Mouse (Mus musculus): ENCODE results near the gene Esr1. TPM values are rescaled to one million over a fixed set of nuclear protein-coding genes. Genes with fewer than 3 reads are reported as not detected.
A peak's percentile ranks its signal among the peaks of the same experiment; 100 is the strongest.

Esr1 gene
- total and polyA plus RNA-seq, 3 experiments, result 0.82 TPM; not detected in 2

- ATAC-seq (ENCODE audit: extremely low read depth, insufficient number of reproducible peaks, low FRiP score, poor library complexity, severe bottlenecking) (no peak), DNase-seq (ENCODE audit: low spot score) (no peak)
- peaks cover 11% of the 10 kb centered on the region for H3K4me1 ChIP-seq (ENCODE audit: insufficient read depth, low read depth, low read length)
- H3K9me3 ChIP-seq (replicated peaks), result no peaks in the 10 kb centered on the region
- peaks cover 4% of the 10 kb centered on the region for H3K27me3 ChIP-seq (ENCODE audit: insufficient read depth, low read length)
- H3K4me3 ChIP-seq (ENCODE audit: low read depth, low read length), result no peak overlapping the region
- TF ChIP-seq GATA1 (IDR thresholded peaks at IDR 0.05; ENCODE audit: borderline replicate concordance, low read length) (no peak), CTCF (IDR thresholded peaks at IDR 0.05; ENCODE audit: low read depth, low read length) (no peak), GATA2 (IDR thresholded peaks at IDR 0.05; ENCODE audit: borderline replicate concordance, low read depth, low read length) (no peak), TAL1 (conservative IDR thresholded peaks at IDR 0.05; ENCODE audit: low read depth, low read length) (no peak), POLR2AphosphoS5 (IDR thresholded peaks at IDR 0.05; ENCODE audit: insufficient replicate concordance, low read depth, low read length) (no peak)
- H3K36me3 ChIP-seq (replicated peaks), result no peaks in the 10 kb centered on the region
Measured at GRCm38 (mm10) chr10:4776007-4776713, 164.8 kb downstream of the Esr1 start.

GRCm38 (mm10) chr10:4776714-4777090 is 165.3 kb downstream of the Esr1 start:
- peaks cover 4% of the 10 kb centered on the region for H3K27me3 ChIP-seq (ENCODE audit: insufficient read depth, low read length)
- TF ChIP-seq POLR2AphosphoS5 (IDR thresholded peaks at IDR 0.05; ENCODE audit: insufficient replicate concordance, low read depth, low read length), result no peak
- no peak for TF ChIP-seq GATA2 (IDR thresholded peaks at IDR 0.05; ENCODE audit: borderline replicate concordance, low read depth, low read length)
- TF ChIP-seq CTCF (IDR thresholded peaks at IDR 0.05; ENCODE audit: low read depth, low read length), result no peak
- no peak for TF ChIP-seq GATA1 (IDR thresholded peaks at IDR 0.05; ENCODE audit: borderline replicate concordance, low read length)
- TF ChIP-seq TAL1 (conservative IDR thresholded peaks at IDR 0.05; ENCODE audit: low read depth, low read length), result no peak

GRCm38 (mm10) chr10:4777996-4778395 is 166.6 kb downstream of the Esr1 start:
- no peaks in the 10 kb centered on the region for H3K9me3 ChIP-seq (replicated peaks)
- ATAC-seq (ENCODE audit: extremely low read depth, insufficient number of reproducible peaks, low FRiP score, poor library complexity, severe bottlenecking) (no peak), DNase-seq (ENCODE audit: low spot score) (no peak)
- H3K27me3 ChIP-seq (ENCODE audit: insufficient read depth, low read length), result peaks cover 4% of the 10 kb centered on the region
- peaks cover 16% of the 10 kb centered on the region for H3K4me1 ChIP-seq (ENCODE audit: insufficient read depth, low read depth, low read length)
- TF ChIP-seq GATA1 (IDR thresholded peaks at IDR 0.05; ENCODE audit: borderline replicate concordance, low read length) (no peak), CTCF (IDR thresholded peaks at IDR 0.05; ENCODE audit: low read depth, low read length) (no peak), GATA2 (IDR thresholded peaks at IDR 0.05; ENCODE audit: borderline replicate concordance, low read depth, low read length) (no peak), POLR2AphosphoS5 (IDR thresholded peaks at IDR 0.05; ENCODE audit: insufficient replicate concordance, low read depth, low read length) (no peak), TAL1 (conservative IDR thresholded peaks at IDR 0.05; ENCODE audit: low read depth, low read length) (no peak)
- no peaks in the 10 kb centered on the region for H3K36me3 ChIP-seq (replicated peaks)
- no peak overlapping the region for H3K4me3 ChIP-seq (ENCODE audit: low read depth, low read length)

More at GRCm38 (mm10) chr10:4776714-4777090, 165.3 kb downstream of the Esr1 start:
- Histone ChIP-seq H3K9me3 (replicated peaks) (no peaks in the 10 kb centered on the region), H3K4me1 (ENCODE audit: insufficient read depth, low read depth, low read length) (peaks cover 14% of the 10 kb centered on the region), H3K36me3 (replicated peaks) (no peaks in the 10 kb centered on the region), H3K4me3 (ENCODE audit: low read depth, low read length) (no peak overlapping the region)
- ATAC-seq (ENCODE audit: extremely low read depth, insufficient number of reproducible peaks, low FRiP score, poor library complexity, severe bottlenecking) (no peak), DNase-seq (ENCODE audit: low spot score) (no peak)

- Histone ChIP-seq H3K4me1 (ENCODE audit: insufficient read depth, low read depth, low read length) (peaks cover 34% of the 10 kb centered on the region), H3K9me3 (replicated peaks) (no peaks in the 10 kb centered on the region), H3K36me3 (replicated peaks) (no peaks in the 10 kb centered on the region), H3K27me3 (ENCODE audit: insufficient read depth, low read length) (peaks cover 4% of the 10 kb centered on the region), H3K4me3 (ENCODE audit: low read depth, low read length) (no peak overlapping the region)
- DNase-seq (ENCODE audit: low spot score) (no peak), ATAC-seq (ENCODE audit: extremely low read depth, insufficient number of reproducible peaks, low FRiP score, poor library complexity, severe bottlenecking) (no peak)
- TF ChIP-seq CTCF (IDR thresholded peaks at IDR 0.05; ENCODE audit: low read depth, low read length), result no peak
Measured at GRCm38 (mm10) chr10:4780926-4781325, 169.5 kb downstream of the Esr1 start.

- peak; percentile 70 for DNase-seq (ENCODE audit: low spot score)
- Histone ChIP-seq H3K9me3 (replicated peaks) (no peaks in the 10 kb centered on the region), H3K36me3 (replicated peaks) (no peaks in the 10 kb centered on the region), H3K4me1 (ENCODE audit: insufficient read depth, low read depth, low read length) (peaks cover 31% of the 10 kb centered on the region), H3K4me3 (ENCODE audit: low read depth, low read length) (no peak overlapping the region; the same call in 1 of the 2 replicates), H3K27me3 (ENCODE audit: insufficient read depth, low read length) (no peaks in the 10 kb centered on the region)
- TF ChIP-seq POLR2AphosphoS5 (IDR thresholded peaks at IDR 0.05; ENCODE audit: insufficient replicate concordance, low read depth, low read length), result no peak
- TF ChIP-seq CTCF (IDR thresholded peaks at IDR 0.05; ENCODE audit: low read depth, low read length), result no peak
- no peak for TF ChIP-seq GATA1 (IDR thresholded peaks at IDR 0.05; ENCODE audit: borderline replicate concordance, low read length)
- peak; percentile 21; the same call in 1 of the 2 replicates for TF ChIP-seq TAL1 (conservative IDR thresholded peaks at IDR 0.05; ENCODE audit: low read depth, low read length)
- no peak for TF ChIP-seq GATA2 (IDR thresholded peaks at IDR 0.05; ENCODE audit: borderline replicate concordance, low read depth, low read length)
- peak; percentile 100 for ATAC-seq (ENCODE audit: extremely low read depth, insufficient number of reproducible peaks, low FRiP score, poor library complexity, severe bottlenecking)
Measured at GRCm38 (mm10) chr10:4787003-4787628, 175.7 kb downstream of the Esr1 start.

- no peak for DNase-seq (ENCODE audit: low spot score)
- no peak for TF ChIP-seq TAL1 (conservative IDR thresholded peaks at IDR 0.05; ENCODE audit: low read depth, low read length)
- no peak for TF ChIP-seq POLR2AphosphoS5 (IDR thresholded peaks at IDR 0.05; ENCODE audit: insufficient replicate concordance, low read depth, low read length)
- Histone ChIP-seq H3K4me3 (ENCODE audit: low read depth, low read length) (no peak overlapping the region), H3K36me3 (replicated peaks) (no peaks in the 10 kb centered on the region), H3K27me3 (ENCODE audit: insufficient read depth, low read length) (no peaks in the 10 kb centered on the region), H3K9me3 (replicated peaks) (no peaks in the 10 kb centered on the region), H3K4me1 (ENCODE audit: insufficient read depth, low read depth, low read length) (peaks cover 7% of the 10 kb centered on the region)
- no peak for ATAC-seq (ENCODE audit: extremely low read depth, insufficient number of reproducible peaks, low FRiP score, poor library complexity, severe bottlenecking)
Measured at GRCm38 (mm10) chr10:4798268-4798808, 186.9 kb downstream of the Esr1 start.
